Comparison of ENCODE assay signal across 21 mouse cellular contexts in genomic region chr4:140269184-140269840, GRCm38 (mm10). TPM values are rescaled to one million over a fixed set of nuclear protein-coding genes. Genes with fewer than 3 reads are reported as not detected.
DNase-seq lines count a peak whose midpoint lies in the region; ATAC-seq lines count a peak whose summit lies in the region.
"Had no signal": no experiment of that assay in that cellular context is flagged by ENCODE, and none has a peak within 500 bp of the region (broad histone marks: within the 10 kb centered on the region; RNA-seq: fewer than 3 reads in every experiment).

No protein-coding gene starts in this region.

- H3K36me3 ChIP-seq in forebrain, embryonic 12.5 days (replicated peaks), result no peaks in the 10 kb centered on the region
- no peaks in the 10 kb centered on the region for H3K36me3 ChIP-seq in forebrain, embryonic 14.5 days (ENCODE audit: control insufficient read depth, insufficient read depth, low read length)
- no peaks in the 10 kb centered on the region for H3K36me3 ChIP-seq in hindbrain, embryonic 14.5 days (replicated peaks; ENCODE audit: control insufficient read depth, insufficient read depth)
- H3K36me3 ChIP-seq in midbrain, embryonic 13.5 days, result no peaks in the 10 kb centered on the region
- no peaks in the 10 kb centered on the region for H3K36me3 ChIP-seq in kidney, embryonic 16.5 days (ENCODE audit: insufficient read depth, low read length)
- H3K36me3 ChIP-seq: embryonic facial prominence, embryonic 13.5 days; intestine, embryonic 15.5 days had no signal

- H3K9ac ChIP-seq in forebrain, embryonic 12.5 days, result no peak overlapping the region
- H3K9ac ChIP-seq in forebrain, embryonic 14.5 days (ENCODE audit: low read length), result no peak overlapping the region
- no peak overlapping the region for H3K9ac ChIP-seq in hindbrain, embryonic 14.5 days
- H3K9ac ChIP-seq in midbrain, embryonic 13.5 days (replicated peaks), result no peak overlapping the region
- H3K9ac ChIP-seq in kidney, embryonic 16.5 days (replicated peaks; ENCODE audit: low read length), result no peak overlapping the region
- H3K9ac ChIP-seq: embryonic facial prominence, embryonic 13.5 days; intestine, embryonic 15.5 days; lung, embryonic 14.5 days had no signal

- peak; percentile 33; the same call in 1 of the 2 replicates for ATAC-seq in forebrain, embryonic 12.5 days (ENCODE audit: low FRiP score)
- ATAC-seq in forebrain, embryonic 14.5 days, result no peak
- ATAC-seq in hindbrain, embryonic 14.5 days (ENCODE audit: low FRiP score), result peak; percentile 75
- ATAC-seq in midbrain, embryonic 13.5 days, result peak; percentile 49
- ATAC-seq in kidney, embryonic 16.5 days (ENCODE audit: low FRiP score, low TSS enrichment), result no peak
- no peak for ATAC-seq in erythroblast, adult 5-6 weeks (replicated peaks; ENCODE audit: low FRiP score, poor library complexity, severe bottlenecking)
- ATAC-seq: intestine, embryonic 15.5 days had no signal

- no peak overlapping the region for H3K4me3 ChIP-seq in forebrain, embryonic 12.5 days (replicated peaks)
- H3K4me3 ChIP-seq in forebrain, embryonic 14.5 days (ENCODE audit: low read depth, low read length), result no peak overlapping the region
- H3K4me3 ChIP-seq in hindbrain, embryonic 14.5 days (replicated peaks; ENCODE audit: low read length), result no peak overlapping the region
- no peak overlapping the region for H3K4me3 ChIP-seq in midbrain, embryonic 13.5 days (replicated peaks)
- H3K4me3 ChIP-seq in kidney, embryonic 16.5 days (ENCODE audit: low read length), result no peak overlapping the region
- H3K4me3 ChIP-seq: embryonic facial prominence, embryonic 13.5 days; intestine, embryonic 15.5 days had no signal

- no peak overlapping the region for H3K4me2 ChIP-seq in forebrain, embryonic 12.5 days
- H3K4me2 ChIP-seq in forebrain, embryonic 14.5 days (ENCODE audit: low read length), result no peak overlapping the region
- no peak overlapping the region for H3K4me2 ChIP-seq in hindbrain, embryonic 14.5 days (replicated peaks)
- no peak overlapping the region for H3K4me2 ChIP-seq in midbrain, embryonic 13.5 days (replicated peaks)
- H3K4me2 ChIP-seq in kidney, embryonic 16.5 days (replicated peaks; ENCODE audit: low read depth, low read length), result no peak overlapping the region
- H3K4me2 ChIP-seq: embryonic facial prominence, embryonic 13.5 days; intestine, embryonic 15.5 days; liver, embryonic 11.5 days; lung, embryonic 14.5 days had no signal

- H3K27ac ChIP-seq in forebrain, embryonic 12.5 days, result peak overlapping the region; percentile 38; the same call in 1 of the 2 replicates
- no peak overlapping the region for H3K27ac ChIP-seq in forebrain, embryonic 14.5 days (ENCODE audit: low read depth, low read length)
- peak overlapping the region; percentile 56 for H3K27ac ChIP-seq in hindbrain, embryonic 14.5 days
- peak overlapping the region; percentile 41; the same call in 1 of the 2 replicates for H3K27ac ChIP-seq in midbrain, embryonic 13.5 days
- H3K27ac ChIP-seq in kidney, embryonic 16.5 days (ENCODE audit: low read length), result no peak overlapping the region
- H3K27ac ChIP-seq: embryonic facial prominence, embryonic 13.5 days; intestine, embryonic 15.5 days had no signal

- DNase-seq in forebrain, embryonic 14.5 days (ENCODE audit: low spot score), result no peak
- no peak for DNase-seq in hindbrain, embryonic 14.5 days (ENCODE audit: low spot score)
- DNase-seq in retina, embryonic 14.5 days (ENCODE audit: low spot score), result peak; percentile 47
- DNase-seq: gastrocnemius, postnatal 14 days; heart, adult 18-20 months; heart, postnatal 36 days; kidney, adult 9 months; lung, embryonic 14.5 days; lung, postnatal 36 days; right cerebral cortex, postnatal 14 days; spleen, adult 18-20 months had no signal

- H3K27me3 ChIP-seq in forebrain, embryonic 12.5 days, result no peaks in the 10 kb centered on the region
- H3K27me3 ChIP-seq in forebrain, embryonic 14.5 days (replicated peaks; ENCODE audit: control insufficient read depth, insufficient read depth, low read length), result no peaks in the 10 kb centered on the region
- no peaks in the 10 kb centered on the region for H3K27me3 ChIP-seq in hindbrain, embryonic 14.5 days (ENCODE audit: control insufficient read depth, insufficient read depth, low read length)
- 0 out of 2 replicates have a peak, but pooled peaks cover 3% of the 10 kb centered on the region for H3K27me3 ChIP-seq in midbrain, embryonic 13.5 days
- no peaks in the 10 kb centered on the region for H3K27me3 ChIP-seq in kidney, embryonic 16.5 days (ENCODE audit: insufficient read depth, low read length)
- H3K27me3 ChIP-seq: embryonic facial prominence, embryonic 13.5 days; intestine, embryonic 15.5 days had no signal

- WGBS in forebrain, embryonic 12.5 days, result 56% methylated on average over 15 of the region's 15 CpGs
- 54% methylated on average over 15 of the region's 15 CpGs for WGBS in forebrain, embryonic 14.5 days
- 40% methylated on average over 15 of the region's 15 CpGs for WGBS in hindbrain, embryonic 14.5 days
- 42% methylated on average over 15 of the region's 15 CpGs for WGBS in midbrain, embryonic 13.5 days
- 79% methylated on average over 15 of the region's 15 CpGs for WGBS in kidney, embryonic 16.5 days

- H3K4me1 ChIP-seq in forebrain, embryonic 12.5 days, result peaks cover 41% of the 10 kb centered on the region
- H3K4me1 ChIP-seq in forebrain, embryonic 14.5 days (ENCODE audit: control insufficient read depth, insufficient read depth, low read length), result peaks cover 9% of the 10 kb centered on the region
- H3K4me1 ChIP-seq in hindbrain, embryonic 14.5 days (replicated peaks; ENCODE audit: control insufficient read depth, insufficient read depth, low read length), result peaks cover 4% of the 10 kb centered on the region; the same call in 1 of the 2 replicates
- peaks cover 39% of the 10 kb centered on the region for H3K4me1 ChIP-seq in midbrain, embryonic 13.5 days (replicated peaks)
- no peaks in the 10 kb centered on the region for H3K4me1 ChIP-seq in kidney, embryonic 16.5 days (ENCODE audit: insufficient read depth, low read length)
- H3K4me1 ChIP-seq: embryonic facial prominence, embryonic 13.5 days; intestine, embryonic 15.5 days had no signal

- H3K9me3 ChIP-seq in forebrain, embryonic 12.5 days, result peaks cover 7% of the 10 kb centered on the region; the same call in 1 of the 2 replicates
- no peaks in the 10 kb centered on the region for H3K9me3 ChIP-seq in forebrain, embryonic 14.5 days (replicated peaks; ENCODE audit: control insufficient read depth, low read length)
- H3K9me3 ChIP-seq in hindbrain, embryonic 14.5 days (ENCODE audit: control insufficient read depth, low read length), result no peaks in the 10 kb centered on the region
- H3K9me3 ChIP-seq in midbrain, embryonic 13.5 days, result 0 out of 2 replicates have a peak, but pooled peaks cover 5% of the 10 kb centered on the region
- no peaks in the 10 kb centered on the region for H3K9me3 ChIP-seq in kidney, embryonic 16.5 days (ENCODE audit: low read length)
- H3K9me3 ChIP-seq: intestine, embryonic 15.5 days had no signal

RNA-seq across cellular contexts. Expression of gene Igsf21, which starts 22.7 kb away (rescaled TPM):
- 21.7 and 22.8 TPM in 2 replicates for polyA plus RNA-seq in forebrain, embryonic 12.5 days (2016; fragmentation: Nextera tagmentation; extraction: Ambion mirVana)
- 30.0 and 40.3 TPM in 2 replicates for polyA plus RNA-seq in forebrain, embryonic 14.5 days (2014; fragmentation: Nextera tagmentation; extraction: Ambion mirVana)
- 64.4 and 75.1 TPM in 2 replicates for polyA plus RNA-seq in hindbrain, embryonic 14.5 days (2014; fragmentation: Nextera tagmentation; extraction: Ambion mirVana)
- polyA plus RNA-seq in midbrain, embryonic 13.5 days (2015; fragmentation: Nextera tagmentation; extraction: Ambion mirVana), result 57.0 and 58.9 TPM in 2 replicates
- polyA plus RNA-seq in kidney, embryonic 16.5 days (2015; fragmentation: Nextera tagmentation; extraction: Ambion mirVana), result 1.5 TPM in 2 replicates
- not detected in 2 replicates for total RNA-seq in erythroblast, adult 5-6 weeks (2015; ENCODE audit: low replicate concordance)
- not detected in 2 replicates for total RNA-seq in erythroblast, adult 5-6 weeks (2017; ENCODE audit: low replicate concordance)
- total RNA-seq: CH12.LX; megakaryocyte-erythroid progenitor cell, adult 5-6 weeks; MEL had no signal
- polyA plus RNA-seq: lung, embryonic 14.5 days had no signal

Comparison
In these comparisons a context has a peak if more than half of its experiments do, and no peak if none do; other contexts are left out.
1. ATAC-seq: peak in forebrain, embryonic 12.5 days (single experiment), hindbrain, embryonic 14.5 days (single experiment) and midbrain, embryonic 13.5 days (single experiment); none in forebrain, embryonic 14.5 days (single experiment), kidney, embryonic 16.5 days (single experiment) and erythroblast, adult 5-6 weeks (single experiment).
2. H3K27ac ChIP-seq: peak in forebrain, embryonic 12.5 days (single experiment), hindbrain, embryonic 14.5 days (single experiment) and midbrain, embryonic 13.5 days (single experiment); none in forebrain, embryonic 14.5 days (single experiment) and kidney, embryonic 16.5 days (single experiment).